Mouse (Mus musculus): ENCODE data around the gene Exoc6b.

GRCm38 (mm10) chr6:84647197-84647596, 422.1 kb downstream of the Exoc6b start:
- no peak for TF ChIP-seq CTCF (IDR thresholded peaks at IDR 0.05; ENCODE audit: low read depth, low read length)
- TF ChIP-seq POLR2A (IDR thresholded peaks at IDR 0.05; ENCODE audit: insufficient read depth, low read length) = no peak
- TF ChIP-seq EP300 (IDR thresholded peaks at IDR 0.05; ENCODE audit: insufficient read depth, low read depth, low read length) = no peak
